Mouse (Mus musculus): ENCODE data around the gene Rif1.

DNA sequence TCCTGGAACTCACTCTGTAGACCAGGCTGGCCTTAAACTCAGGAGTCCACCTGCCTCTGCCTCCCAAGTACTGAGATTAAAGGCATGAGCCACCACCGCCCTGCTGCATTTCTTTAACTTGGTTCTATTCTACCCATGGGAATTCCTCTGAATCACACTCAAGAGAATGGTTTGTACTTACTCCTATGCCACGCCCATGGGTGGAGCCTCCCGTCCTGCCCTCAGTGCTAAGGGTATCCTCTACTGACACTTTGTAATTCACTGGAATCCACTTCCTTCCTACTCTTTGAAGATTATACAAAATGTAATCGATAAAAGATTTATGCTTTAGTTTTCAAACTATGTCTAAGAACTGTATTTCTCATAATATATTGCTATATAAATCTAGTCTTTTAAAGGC lies 41.1 kb upstream of the Rif1 start:
- TF ChIP-seq CTCF (IDR thresholded peaks at IDR 0.05; ENCODE audit: low read depth, low read length) (no peak), POLR2AphosphoS5 (IDR thresholded peaks at IDR 0.05; ENCODE audit: insufficient replicate concordance, low read depth, low read length) (no peak), GATA1 (IDR thresholded peaks at IDR 0.05; ENCODE audit: borderline replicate concordance, low read length) (no peak), GATA2 (IDR thresholded peaks at IDR 0.05; ENCODE audit: borderline replicate concordance, low read depth, low read length) (no peak)

All from G1E (cell line).